Mouse (Mus musculus) layer of hippocampus, postnatal 25 days (tissue): Measurements from ENCODE around the gene Rmdn2. TPM values are rescaled to one million over a fixed set of nuclear protein-coding genes. Genes with fewer than 3 reads are reported as not detected.

ENCODE experiments used
- DNase-seq, 2 experiments: peaks; one replicate each; pipeline ENCODE4 v3.0.0; 2022; ENCODE audit warnings: mixed read lengths in 2 of 2, low spot score in 1 of 2; ENCODE audit errors: extremely low spot score in 1 of 2
- total RNA-seq, 2 experiments: library from RNA; stranded (reverse); gene quantifications; 2 replicates each; pipeline ENCODE4 v1.2.3; 2021

Rmdn2 gene
- total RNA-seq: 10 to 100 TPM in 1 of 2 experiments, 1 to 10 TPM in 1; 9.1 to 10.5 TPM

DNA sequence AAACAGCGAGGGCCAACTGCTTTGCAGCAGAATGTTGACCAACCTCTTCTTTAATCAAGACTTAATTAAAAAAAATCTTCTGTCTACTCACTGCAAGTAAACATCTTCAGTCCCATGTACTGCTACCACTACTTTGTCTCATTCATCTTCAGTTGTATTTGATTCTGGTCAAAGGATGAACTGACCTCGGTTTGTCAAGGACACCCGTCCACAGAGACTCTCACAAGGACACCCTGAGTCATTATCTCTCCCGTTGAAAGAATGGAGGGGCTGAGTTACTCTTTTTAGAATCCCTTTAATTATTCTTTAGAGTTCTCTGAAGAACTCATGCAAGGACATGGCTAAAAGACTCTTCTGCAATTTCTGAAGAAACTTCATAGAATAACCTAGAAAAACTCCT, at the start of gene Rmdn2:
Gene Rmdn2, plus strand, starts transcription at position 319 of the 400 bp plus-strand sequence.
- no peak for DNase-seq

DNA sequence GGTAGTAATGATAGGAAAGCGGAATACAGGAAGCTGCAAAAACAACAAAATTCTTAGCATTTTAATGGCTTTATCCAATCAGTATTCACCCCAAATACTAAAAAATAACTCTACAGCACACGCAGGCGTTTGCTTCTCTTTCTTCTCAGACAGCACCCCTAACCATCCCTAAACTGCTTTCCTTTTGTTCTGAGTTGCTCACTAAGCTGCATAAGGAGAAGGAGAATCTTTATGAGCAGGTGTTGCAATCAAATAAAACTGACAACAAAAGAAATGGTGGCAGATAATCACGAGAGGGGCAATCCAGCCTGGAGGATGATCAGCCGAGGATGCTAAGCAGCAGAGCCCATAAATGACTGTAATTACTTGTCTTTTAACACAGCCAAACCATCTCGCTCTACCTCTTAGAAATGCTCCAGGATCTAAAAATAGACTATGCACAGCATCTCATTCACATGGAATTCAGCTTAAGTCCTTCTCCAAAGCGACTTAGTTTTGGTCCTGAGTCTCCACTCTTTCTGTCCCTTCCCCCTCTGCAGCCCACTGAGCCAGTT, 48.5 kb upstream of the Rmdn2 start:
- DNase-seq: no peak

DNA sequence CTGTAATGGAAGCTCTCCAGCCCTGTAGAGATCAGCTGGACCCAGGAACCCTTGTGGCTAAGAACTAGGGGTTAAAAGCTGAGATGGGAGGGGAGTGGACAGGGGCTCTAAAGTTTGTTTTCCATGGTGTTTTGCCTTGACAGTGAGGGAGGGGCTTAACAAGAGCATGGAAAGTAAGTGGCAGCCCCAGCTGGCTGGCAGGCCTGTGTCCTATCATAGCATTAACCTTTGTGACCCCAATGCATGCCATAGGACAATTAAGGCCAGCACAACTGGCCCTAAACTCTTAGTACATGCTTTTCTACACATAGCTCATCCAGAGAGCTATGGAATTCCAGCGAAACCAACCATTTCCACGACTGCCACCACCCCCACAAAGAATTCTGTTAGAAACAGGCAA, 47.9 kb upstream of the Rmdn2 start:
- DNase-seq: no peak

DNA sequence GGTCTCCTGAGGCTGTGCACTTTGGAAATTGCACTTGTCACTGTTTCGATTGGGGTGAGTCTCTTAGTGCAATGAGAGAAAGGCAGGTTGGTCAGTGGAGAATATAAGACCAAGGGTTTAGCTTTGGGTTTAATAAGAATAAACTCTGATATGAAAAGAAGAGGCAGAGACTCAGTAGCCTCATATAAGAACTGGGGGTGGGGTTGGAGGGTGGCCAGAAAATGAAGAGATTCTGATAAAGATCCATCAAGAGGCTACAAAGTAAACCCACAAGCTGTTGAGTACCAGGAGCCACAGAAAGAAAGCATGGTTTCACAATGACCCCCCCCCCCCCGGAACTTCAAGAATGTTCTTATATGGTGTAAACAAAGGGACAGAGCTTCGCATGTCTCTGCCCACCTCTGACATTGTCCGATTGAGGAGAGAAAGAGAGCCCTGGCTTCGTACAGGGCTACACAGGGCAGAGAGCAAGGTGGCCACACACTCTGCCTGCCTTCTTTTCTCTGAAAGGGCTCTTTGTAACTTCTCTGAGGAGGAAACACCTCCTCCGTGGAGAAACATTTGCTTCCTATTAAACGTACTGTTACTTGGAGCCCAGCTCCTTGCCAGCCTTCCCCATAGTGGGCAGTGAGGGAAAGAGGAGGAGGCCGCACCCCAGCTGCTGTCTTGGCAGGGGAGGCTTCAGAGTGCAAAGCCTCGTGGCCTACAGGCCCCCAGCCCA, 46.3 kb upstream of the Rmdn2 start:
- DNase-seq: no peak

DNA sequence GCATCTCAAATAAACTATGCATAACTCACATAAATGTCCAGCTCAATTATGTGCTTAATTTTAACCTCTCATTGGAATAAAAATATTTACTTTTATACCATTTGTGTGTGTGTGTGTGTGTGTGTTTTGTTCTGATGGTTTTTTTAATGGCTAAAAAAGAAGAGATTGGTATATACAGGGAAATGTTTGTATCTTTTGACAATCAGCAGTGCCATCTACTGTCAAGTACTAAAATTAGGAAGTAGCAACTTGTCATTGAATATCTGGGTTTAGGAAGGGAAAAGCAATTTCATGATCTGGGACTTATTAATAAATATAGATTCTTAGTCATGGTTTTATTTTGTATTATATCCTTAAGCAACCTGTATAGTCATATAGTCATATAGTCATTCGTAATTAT, 43.3 kb upstream of the Rmdn2 start:
- no peak for DNase-seq

DNA sequence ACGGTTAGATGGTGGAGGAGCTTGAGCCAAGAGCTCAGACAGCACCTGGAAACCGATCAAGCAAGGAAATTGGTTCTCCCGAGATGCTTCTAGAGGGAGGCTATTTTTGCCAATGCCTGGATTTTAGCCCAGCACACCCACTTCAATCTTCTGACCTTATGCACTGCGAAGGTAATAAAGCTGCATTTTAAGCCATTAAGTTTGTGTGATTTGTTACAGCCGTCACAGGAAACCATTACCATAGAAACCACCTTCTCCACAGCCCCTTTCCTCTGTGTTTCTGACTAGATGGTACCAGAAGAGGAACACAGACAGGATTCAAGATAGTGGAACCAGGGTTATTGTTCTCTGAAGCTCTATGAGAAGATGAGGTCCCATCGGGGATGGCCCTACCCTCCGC, 33.3 kb upstream of the Rmdn2 start:
- no peak for DNase-seq

DNA sequence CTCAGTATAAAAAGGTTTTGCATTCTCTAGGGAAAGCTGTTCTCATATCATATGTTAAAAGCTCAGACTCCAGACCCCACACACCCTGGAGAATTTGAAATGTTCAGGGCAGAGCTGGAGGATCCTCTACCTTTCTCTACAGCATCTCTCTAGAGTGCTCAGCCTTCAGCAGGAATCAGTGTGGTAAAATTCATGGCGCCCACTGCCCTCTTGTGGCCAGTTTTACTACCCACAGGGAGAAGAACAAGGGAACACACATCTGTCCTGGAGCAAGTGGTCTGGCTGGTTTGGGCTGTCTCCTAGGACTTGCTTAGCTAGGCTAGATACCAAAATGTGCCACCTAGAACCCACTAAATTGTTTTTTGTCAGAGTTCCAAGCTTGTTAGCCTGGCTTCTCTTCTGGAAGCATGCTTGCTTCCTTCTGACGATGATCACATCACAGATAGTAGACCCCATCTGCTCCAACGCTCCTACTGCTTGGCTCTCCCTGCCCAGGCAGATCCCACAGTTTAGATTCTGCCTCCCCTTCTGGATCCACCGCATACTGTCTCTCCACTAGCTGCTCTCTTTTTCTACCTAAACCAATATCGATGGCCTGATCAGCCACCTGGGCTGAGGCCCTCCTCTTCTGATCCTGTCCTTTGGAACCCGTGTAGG, 31.3 kb upstream of the Rmdn2 start:
- DNase-seq: peak; percentile 56 to 79

DNA sequence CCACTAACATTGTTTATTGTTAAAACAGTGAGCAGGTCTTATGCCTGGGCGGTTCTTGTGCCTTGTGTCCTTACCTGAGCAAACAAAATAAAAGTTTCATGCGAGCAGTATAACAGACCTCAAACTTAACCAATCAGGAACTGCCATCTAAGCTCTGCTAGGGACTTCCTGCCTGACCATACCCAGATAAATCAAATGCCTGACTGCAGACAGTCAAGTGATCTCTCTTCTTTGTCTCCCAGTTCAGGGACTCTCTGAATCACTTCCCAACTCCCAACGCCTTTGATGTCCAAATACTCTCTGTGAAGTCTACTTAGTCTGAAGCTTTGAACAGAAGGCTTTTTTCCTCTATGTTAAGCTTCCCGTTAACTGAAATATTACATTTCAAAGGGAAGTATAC, 28.2 kb upstream of the Rmdn2 start:
- no peak for DNase-seq

DNA sequence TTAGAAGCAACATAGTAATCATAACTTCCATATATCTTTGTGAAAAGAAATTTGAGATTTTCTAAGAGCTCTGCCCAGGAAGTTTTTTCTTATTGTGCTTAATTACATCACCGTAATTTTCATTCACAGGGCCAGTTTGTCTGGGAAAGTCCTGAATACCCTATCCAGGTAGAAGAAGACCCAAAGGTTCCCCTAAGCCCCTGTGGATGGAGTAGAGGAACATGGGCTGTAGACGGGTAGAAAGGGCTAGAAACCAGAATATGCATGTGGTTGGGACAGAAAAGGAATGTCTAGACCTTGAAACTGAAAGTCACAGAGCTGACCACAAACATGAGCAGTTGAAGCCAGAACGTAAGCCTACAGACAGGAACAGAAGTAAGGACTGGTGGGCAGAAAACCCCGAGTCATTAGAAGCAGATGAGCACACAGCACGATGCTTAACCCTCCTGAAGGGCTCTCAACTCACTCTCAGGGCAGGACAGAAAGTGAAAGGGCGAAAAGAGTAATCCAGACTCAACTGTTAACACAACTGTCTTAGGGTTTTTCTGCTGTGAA, 27.3 kb upstream of the Rmdn2 start:
- no peak for DNase-seq

DNA sequence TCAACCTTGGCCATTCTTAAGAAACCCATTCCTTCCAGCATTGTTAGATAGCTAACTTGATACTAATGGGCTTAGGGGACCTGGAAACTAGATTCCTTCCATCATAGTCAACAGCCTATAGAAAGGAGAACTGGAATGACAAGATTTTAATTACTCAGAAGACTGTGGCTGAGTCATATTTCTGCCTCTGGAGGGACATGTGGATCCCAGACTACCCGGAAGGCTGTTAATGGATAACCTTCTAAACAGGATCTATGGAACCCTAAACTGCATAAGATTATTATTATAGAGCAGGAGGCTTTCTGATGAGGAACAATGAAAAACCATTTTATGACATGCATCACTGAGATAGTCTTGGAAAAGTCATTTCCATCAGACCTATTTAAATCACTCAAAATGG, 21.8 kb upstream of the Rmdn2 start:
- no peak for DNase-seq

DNA sequence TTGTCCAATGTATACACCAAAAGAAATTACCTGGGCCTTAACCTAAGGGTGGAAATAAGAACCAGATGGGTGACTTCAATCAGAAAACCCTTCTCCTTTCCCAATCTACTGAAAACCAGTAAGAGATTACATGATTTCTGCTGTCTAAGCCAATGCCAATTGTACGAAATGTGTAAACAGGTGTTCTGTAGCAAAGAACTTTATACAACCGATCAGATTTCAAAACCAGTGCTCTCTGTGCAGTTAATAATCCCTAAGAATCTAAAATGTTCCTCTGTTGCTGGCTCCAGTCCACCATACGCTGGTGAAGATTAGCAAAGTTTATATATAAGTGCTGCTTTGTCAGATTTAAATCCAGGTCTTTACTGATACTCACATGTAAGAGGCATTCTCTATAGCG, 15.7 kb upstream of the Rmdn2 start:
- no peak for DNase-seq

DNA sequence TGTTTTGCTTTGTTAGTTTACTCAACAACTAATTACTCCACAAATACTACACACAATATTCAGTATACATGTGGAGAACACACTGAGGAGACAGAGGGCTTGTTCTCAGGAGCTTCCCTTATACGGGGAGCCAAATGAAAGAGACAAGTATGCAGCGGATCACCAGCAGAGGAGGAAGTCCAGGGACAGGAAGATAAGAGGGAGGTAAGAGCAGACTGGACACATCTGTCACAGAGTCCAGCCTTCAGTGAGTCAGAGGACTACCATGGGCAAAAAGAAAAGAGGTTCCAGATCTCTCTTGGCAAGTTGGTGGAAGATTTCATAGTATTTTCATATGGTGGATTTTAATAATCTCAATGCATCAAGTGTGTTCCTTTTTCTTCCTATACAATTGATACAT, 13.5 kb upstream of the Rmdn2 start:
- no peak for DNase-seq

DNA sequence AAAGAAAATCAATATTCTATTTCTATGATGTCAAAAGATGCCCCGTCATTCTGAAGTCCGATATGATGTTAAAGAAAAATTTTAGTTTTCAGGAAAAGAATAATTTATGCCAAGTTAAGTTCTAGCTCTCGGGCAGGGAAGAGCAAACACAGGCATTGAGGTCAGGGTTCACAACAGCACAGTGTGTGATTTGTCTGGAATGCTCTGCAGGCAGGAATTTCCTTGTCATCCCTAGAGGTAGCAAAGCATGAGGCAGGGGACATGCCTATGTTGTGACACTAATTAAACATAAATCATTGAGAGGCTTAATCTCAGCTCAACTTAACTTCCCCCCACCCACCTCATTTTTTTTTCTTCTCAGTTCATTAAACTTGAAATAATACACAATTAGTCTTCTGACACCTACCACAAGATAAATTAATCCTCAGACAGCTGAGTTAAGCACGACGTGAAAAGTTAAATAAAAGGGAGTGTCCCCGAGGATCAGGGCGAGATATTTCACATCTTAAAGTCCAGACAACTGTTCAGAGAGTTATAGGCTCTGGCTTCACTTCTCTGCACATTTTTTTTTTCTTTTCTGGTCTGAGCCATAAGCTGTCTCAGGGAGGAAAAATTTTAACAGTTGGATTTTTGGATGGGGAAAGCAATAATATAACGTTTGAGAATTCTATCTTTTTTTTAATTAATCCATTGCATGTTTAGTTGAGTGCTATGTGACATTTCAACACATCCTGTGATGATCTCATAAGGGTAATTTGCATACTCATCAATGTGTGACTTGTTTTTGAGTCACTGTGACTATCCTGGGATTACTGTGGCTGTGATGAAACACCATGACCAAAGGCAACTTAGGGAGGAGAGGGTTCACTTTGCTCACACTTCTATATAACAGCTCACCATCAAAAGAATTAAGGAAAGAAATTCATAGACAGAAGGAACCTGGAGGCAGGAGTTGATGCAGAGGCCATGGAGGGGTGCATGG, 12.8 kb upstream of the Rmdn2 start:
- no peak for DNase-seq

DNA sequence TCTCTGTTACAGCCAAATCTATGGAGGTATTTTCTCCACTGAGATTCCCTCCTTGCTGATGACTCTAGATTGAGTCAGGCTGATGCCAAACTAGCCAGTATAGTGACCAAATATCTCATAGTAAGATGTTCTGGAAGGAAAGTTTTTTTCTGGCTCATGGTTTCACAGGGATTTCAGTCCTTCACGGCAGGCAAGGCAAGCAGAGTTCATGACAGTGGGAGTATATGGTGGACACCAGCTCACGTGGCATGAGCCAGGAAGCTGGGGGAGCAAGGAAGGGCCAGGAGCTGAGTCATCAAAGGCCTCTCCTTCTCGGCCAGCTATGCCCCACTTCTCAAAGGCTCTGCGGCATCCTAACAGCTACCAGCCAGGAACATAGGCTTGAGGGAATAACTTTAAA, 11.6 kb upstream of the Rmdn2 start:
- no peak for DNase-seq

DNA sequence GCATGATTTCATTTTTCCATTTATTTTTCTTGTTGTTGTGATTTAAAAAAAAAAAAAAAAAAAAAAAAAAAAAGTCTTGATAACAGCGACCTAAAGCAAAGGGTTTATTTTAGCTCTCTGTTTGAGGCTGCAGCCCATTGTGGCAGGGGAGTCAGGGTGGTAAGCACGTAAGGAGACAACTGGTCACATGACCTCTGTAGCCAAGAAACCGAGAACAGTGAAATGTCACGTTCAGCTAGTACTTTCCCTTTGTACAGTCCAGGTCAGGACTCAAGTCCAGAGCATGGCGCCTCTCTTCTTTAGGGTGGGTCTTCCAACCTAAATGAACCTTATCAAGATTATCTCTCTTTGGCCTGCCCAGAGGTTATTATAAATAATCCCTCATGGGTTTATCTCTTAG, 9.3 kb upstream of the Rmdn2 start:
- DNase-seq: no peak

DNA sequence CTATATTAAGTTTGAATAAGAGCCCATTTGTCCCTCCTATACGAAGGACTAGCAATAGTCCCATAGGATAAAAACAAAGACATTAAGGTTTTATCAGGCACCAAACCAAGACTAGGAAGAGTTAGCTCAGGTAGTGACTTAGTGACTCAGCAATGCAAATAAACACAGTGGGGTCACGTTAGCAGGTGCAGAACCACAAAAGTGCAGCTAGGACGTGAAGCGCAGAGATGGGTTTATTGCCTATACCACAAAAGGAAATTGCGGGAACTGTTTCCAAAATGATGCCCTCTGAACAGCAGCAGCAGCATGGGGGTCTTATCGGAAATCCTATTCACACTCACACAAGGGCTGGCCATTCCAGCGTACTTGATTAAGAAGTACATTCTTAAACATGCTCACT, 8.2 kb upstream of the Rmdn2 start:
- no peak for DNase-seq

DNA sequence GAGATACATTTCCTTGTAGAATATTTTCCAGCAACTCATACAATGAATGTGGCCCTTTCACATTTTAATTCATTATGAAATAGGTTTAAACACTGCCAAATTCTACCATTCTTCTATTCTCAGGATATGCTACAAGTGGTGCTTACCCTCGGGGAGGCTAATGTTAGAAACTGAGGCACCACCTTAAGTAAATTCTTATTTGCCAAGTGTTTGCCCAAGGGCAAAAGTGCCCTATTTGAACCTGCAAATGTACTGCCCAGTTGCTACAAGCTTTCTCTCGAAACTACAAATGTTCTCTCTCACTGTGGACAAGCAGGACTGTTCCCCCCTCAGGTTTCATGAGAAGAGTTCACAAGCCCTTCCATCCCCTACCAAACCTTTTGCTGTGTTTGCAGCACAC, 5.9 kb upstream of the Rmdn2 start:
- DNase-seq: no peak

DNA sequence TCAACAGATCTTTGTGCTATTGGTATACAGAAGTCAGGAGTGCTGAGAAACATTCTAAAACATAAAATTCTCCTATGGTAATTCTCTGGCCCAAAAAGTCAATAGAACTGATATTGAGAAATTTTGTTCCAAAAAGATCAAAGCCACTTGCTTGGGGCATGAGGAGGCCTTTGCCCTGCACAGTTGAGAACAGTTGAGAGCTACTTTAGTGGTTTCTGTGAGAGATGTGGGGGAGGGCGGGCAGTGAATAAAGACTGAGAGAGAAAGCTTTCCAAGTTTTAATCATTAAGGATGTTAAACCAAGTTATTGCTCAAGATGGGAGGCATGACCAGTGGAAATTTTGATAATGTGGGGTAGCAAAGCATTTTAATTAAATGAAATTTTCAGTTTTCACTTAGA, 2.0 kb upstream of the Rmdn2 start:
- DNase-seq: no peak

DNA sequence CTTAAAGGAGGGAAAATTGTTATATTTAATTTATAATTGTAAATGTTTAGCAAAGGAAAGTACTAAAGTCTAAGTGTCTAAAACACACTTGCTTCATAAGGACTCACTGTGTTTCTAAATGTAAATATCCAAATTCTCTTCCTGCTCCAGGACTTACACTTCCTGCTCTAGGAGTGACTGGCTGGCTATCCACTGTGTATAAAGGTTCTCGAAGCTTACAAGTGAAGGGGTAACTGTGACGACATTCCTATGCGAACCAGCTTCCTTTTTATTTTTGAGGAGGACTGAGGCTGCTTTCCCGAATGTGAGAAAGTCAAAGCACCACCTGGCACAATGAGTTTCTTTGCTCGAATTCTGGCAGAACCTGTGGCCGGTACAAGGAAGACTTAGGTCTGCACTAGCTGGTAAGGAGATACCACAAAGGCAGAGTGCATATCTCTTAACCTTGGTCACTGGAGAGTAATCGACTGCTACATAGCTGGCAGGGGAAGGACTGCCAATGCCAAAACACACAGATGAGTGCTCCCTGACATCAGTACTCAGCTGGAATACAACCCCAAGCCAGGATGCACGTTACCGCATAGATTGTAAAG, 1.4 kb upstream of the Rmdn2 start:
- no peak for DNase-seq
